Mouse (Mus musculus) hindbrain, postnatal 0 days (tissue): ENCODE data around the gene Trim47. TPM values are rescaled to one million over a fixed set of nuclear protein-coding genes. Genes with fewer than 3 reads are reported as not detected.

ENCODE experiments used
- ATAC-seq: fragments of 200-750 bp; cut with Nextera tagmentation; 2 replicates; pipeline ENCODE4 v1.8.0; 2017; ENCODE audit warnings: mild to moderate bottlenecking, moderate TSS enrichment, moderate library complexity
- DNase-seq: peaks from one replicate; pipeline ENCODE4 v3.0.0-alpha.2; 2015; ENCODE audit warnings: low spot score
- H3K27ac ChIP-seq: fragments of 300-500 bp; sonication (generic); 2 replicates; pipeline ENCODE4 v1.5.1; 2014; ENCODE audit warnings: mild to moderate bottlenecking
- H3K27me3 ChIP-seq: fragments of 300-500 bp; sonication (generic); 2 replicates; pipeline ENCODE4 v1.6.1; 2014; ENCODE audit warnings: low read length, mixed read lengths; ENCODE audit not compliant: insufficient read depth
- H3K36me3 ChIP-seq: fragments of 300-500 bp; sonication (generic); 2 replicates; pipeline ENCODE4 v1.6.1; 2014; ENCODE audit warnings: low read length, mixed read lengths; ENCODE audit not compliant: insufficient read depth
- H3K4me1 ChIP-seq: fragments of 300-500 bp; sonication (generic); 2 replicates; pipeline ENCODE4 v1.6.1; 2014; ENCODE audit warnings: antibody characterized with exemption, low read length, mixed read lengths; ENCODE audit not compliant: insufficient read depth
- H3K4me2 ChIP-seq: fragments of 300-500 bp; sonication (generic); 2 replicates; pipeline ENCODE4 v1.6.1; 2014; ENCODE audit warnings: low read depth, mild to moderate bottlenecking, low read length, moderate library complexity, mixed read lengths
- H3K4me3 ChIP-seq: fragments of 300-500 bp; sonication (generic); 2 replicates; pipeline ENCODE4 v1.5.1; 2014; ENCODE audit warnings: low read length
- H3K9ac ChIP-seq: fragments of 300-500 bp; sonication (generic); replicated peaks from 2 replicates; pipeline ENCODE4 v1.6.1; 2014; ENCODE audit warnings: mild to moderate bottlenecking, low read length, moderate library complexity, mixed read lengths
- H3K9me3 ChIP-seq: fragments of 300-500 bp; sonication (generic); 2 replicates; pipeline ENCODE4 v1.6.1; 2016; ENCODE audit warnings: low read length, mixed read lengths
- CTCF ChIP-seq: IDR thresholded peaks from 2 replicates; pipeline ENCODE4 v1.5.1; 2016; ENCODE audit warnings: antibody characterized with exemption, control low read depth, low read depth
- WGBS: fragments of 180-500 bp; shearing (Covaris S2); extraction: QIAGEN DNeasy Blood & Tissue Kit; methylation state at CpG from one replicate; pipeline ENCODE4 v1.1.7; 2014; 5-methylcytosine and 5-hydroxymethylcytosine counted together
- polyA plus RNA-seq: library from polyadenylated mRNA; unstranded; fragments of >200 nt; fragmentation: Nextera tagmentation; extraction: Ambion mirVana; gene quantifications from 2 replicates; pipeline ENCODE4 v1.2.1, GENCODE M21; 2015
- total RNA-seq: library from RNA; depleted of rRNA; stranded (reverse); fragments of >200 nt; gene quantifications from 2 replicates; pipeline ENCODE4 v1.2.3, GENCODE M21; 2014

Gene Trim47
- total and polyA plus RNA-seq, 2 experiments from 2014 or later = 9.5 to 17.0 TPM

DNA sequence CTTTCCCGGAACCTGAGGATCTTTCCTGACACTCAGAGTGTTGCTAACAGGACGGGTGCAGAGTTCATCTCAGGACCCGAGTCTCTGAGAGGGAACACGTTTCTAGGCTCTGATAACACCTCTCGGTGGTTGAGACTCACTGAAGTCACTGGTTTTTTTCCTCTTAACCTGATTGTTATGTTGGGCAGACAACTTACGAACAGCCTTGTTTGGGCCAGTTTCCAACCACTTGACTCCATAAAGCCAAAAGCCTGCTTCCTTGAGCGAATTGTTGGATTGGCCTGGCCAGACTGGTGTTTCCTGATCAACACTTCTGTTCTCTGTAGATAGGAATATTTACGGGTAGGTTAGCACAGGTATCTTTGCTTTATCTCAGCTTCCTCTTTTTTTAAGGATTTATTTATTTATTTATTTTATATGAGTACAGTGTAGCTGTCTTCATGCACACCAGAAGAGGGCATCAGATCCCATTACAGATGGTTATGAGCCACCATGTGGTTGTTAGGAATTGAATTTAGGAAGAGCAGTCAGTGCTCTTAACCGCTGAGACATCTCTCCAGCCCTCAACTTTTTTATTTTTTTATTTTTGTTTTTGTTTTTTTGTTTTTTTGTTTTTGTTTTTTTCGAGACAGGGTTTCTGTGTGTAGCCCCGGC lies 38.1 kb downstream of the Trim47 start:
- Histone ChIP-seq H3K4me1 (peaks cover 8% of the 10 kb centered on the region; the same call in 1 of the 2 replicates), H3K9ac (no peak overlapping the region), H3K36me3 (no peaks in the 10 kb centered on the region), H3K4me2 (no peak overlapping the region), H3K9me3 (no peaks in the 10 kb centered on the region), H3K27ac (no peak overlapping the region), H3K27me3 (no peaks in the 10 kb centered on the region), H3K4me3 (no peak overlapping the region)
- WGBS = 84% methylated on average over 11 of the region's 11 CpGs
- no peak for DNase-seq
- peak; percentile 31 for TF ChIP-seq CTCF
- no peak for ATAC-seq

DNA sequence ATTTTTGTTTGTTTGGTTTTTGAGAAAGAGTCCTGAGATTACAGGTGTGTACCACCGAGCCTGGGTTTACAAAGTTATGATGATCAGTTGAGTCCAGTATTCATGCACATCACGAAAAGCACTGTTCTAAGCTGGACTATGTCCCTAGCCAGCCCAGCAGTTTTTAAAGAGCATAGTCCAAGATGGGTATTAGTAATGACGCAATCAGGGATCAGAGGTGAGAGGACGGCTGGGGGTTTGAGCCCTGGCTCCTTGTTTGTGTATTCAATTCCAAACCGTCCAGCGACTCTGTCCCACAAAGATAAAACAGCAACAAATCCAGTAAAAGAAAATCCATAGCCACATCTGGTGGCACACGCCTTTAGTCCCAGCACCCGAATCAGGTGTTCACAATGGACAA lies 38.8 kb downstream of the Trim47 start:
- Histone ChIP-seq H3K4me1 (peaks cover 8% of the 10 kb centered on the region; the same call in 1 of the 2 replicates), H3K4me3 (no peak overlapping the region), H3K9ac (no peak overlapping the region), H3K9me3 (no peaks in the 10 kb centered on the region), H3K36me3 (peaks cover 6% of the 10 kb centered on the region), H3K27ac (no peak overlapping the region), H3K27me3 (no peaks in the 10 kb centered on the region), H3K4me2 (no peak overlapping the region)
- 80% methylated on average over 8 of the region's 8 CpGs for WGBS
- TF ChIP-seq CTCF = no peak
- ATAC-seq = no peak
- DNase-seq = no peak

DNA sequence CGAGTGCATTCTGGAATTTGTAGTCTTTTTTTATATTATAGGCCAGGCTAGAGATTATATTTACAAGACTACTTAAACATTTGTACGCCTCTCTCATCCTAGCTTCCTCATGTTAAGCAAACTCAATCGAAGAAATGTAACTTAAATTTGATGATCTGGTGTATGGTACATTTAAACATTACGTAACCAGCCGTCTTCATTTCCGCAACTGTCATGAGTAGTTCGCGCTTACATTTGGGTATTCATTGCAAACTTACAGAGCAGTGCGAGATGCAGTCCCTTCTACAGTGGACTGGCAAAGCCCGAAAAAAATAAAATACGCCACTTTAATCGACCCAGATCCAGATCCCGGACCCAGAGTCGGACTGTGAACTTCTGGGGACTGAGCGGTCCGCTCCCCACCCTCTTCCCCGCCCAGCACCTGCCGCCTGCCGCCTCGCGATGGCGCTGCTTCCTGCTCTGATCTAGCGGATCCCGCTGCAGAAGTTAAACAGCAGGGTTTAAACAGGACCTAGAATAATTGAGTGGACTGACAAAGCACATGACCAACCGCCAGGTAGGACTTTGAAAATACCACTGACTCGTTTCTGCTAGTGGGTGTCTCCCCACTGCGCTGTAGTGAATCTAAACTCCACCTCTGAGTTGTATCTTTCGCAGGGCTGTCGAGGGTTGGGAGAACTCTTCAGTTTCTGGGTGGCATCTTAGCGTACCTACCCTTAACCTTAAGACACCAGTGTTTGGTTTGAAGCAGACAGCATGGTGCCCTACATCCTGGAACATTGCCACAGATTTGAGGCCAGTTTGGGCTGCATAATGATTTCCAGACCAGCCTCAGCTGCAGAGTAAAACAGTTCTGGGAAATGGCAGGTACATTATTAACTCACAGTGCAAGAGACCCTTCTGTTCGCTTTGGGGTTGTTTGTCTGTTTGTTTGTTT lies 39.5 kb downstream of the Trim47 start:
- TF ChIP-seq CTCF = peak; percentile 90
- H3K27ac ChIP-seq = peak overlapping the region; percentile 66; the same call in 1 of the 2 replicates
- peaks cover 8% of the 10 kb centered on the region; the same call in 1 of the 2 replicates for H3K4me1 ChIP-seq
- H3K27me3 ChIP-seq = no peaks in the 10 kb centered on the region
- ATAC-seq = peak; percentile 58
- DNase-seq = peak; percentile 90
- H3K36me3 ChIP-seq = peaks cover 8% of the 10 kb centered on the region
- H3K4me2 ChIP-seq = peak overlapping the region; percentile 62
- peak overlapping the region; percentile 28 for H3K9ac ChIP-seq
- peak overlapping the region; percentile 51 for H3K4me3 ChIP-seq
- H3K9me3 ChIP-seq = no peaks in the 10 kb centered on the region
- WGBS = 4% methylated on average over 31 of the region's 31 CpGs

DNA sequence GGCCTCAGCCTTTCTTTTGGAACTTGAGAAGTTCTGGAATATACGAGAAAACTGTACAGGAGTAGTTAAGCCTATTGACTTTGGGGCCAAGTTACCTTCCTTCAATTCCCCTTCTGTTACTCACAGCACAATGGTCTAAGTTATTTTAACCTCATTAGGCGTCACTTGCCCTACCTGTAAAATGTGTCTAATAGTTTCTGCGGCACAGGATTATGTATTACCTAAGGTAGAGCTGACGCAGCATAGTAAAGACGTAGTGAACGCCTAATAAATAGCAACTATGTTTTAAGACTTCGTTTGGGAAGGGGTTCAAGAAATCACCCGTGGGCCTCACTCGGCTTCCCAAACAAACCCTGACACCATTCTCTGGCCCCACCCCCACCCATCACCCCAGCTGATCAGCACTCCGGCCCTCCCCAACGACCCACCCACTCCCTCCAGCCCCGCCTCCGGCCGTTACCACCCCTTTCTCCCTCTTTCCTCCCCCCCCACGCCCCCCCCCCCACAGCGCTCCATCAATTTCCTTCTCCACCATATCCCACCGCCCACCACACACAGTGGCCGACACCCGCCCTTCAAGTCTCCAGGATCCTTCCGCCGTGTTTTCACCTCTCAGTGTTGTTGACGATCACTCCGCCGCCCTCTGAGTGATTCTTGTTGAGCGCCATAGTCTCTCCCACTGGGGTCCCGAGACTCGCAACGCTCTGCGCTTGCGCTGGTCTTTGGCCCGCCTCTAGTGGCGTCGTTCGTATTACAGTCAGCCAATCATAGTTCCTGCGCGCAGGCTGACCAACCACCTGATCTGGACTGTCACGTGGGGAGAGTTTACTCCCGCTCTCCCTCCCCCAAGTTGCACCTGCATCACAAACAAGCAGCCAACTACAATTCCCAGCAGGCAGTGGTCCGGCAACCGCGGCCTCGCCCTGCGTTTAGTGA lies 40.5 kb downstream of the Trim47 start, which contains the start of gene Wbp2:
Wbp2 (minus strand) TSS at position 738 of the 936 bp plus-strand sequence.
- DNase-seq = peak; percentile 99
- H3K4me2 ChIP-seq = peak within 1 kb of the TSS; percentile 71

DNA sequence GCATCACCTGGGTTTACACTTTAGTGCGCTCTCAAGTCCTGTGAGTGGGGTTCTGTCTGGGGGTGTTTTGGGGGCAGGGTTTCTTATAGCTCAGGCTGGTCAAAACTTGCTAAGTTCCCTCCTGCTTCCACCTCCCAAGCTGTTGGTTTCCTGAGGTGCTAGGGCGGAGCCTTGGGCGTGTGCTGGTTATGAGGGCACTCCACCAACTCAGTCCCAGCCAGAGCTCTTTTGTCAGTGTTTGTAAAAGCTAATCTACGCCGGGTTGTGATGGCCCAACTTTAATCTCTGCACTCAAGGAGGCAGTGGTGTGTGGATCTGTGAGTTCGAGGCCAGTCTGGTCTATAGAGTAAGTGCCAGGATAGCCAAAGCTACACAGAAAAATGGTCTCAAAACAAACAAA lies 42.8 kb downstream of the Trim47 start:
- DNase-seq (no peak), ATAC-seq (no peak)
- Histone ChIP-seq H3K9ac (no peak overlapping the region), H3K36me3 (peaks cover 34% of the 10 kb centered on the region), H3K4me3 (no peak overlapping the region), H3K27me3 (no peaks in the 10 kb centered on the region), H3K4me2 (no peak overlapping the region), H3K4me1 (peaks cover 8% of the 10 kb centered on the region; the same call in 1 of the 2 replicates), H3K9me3 (no peaks in the 10 kb centered on the region), H3K27ac (no peak overlapping the region)
- WGBS = 92% methylated on average over 6 of the region's 6 CpGs
- no peak for TF ChIP-seq CTCF

More for the DNA sequence above, 40.5 kb downstream of the Trim47 start, which contains the start of gene Wbp2:
- peak within 1 kb of the TSS; percentile 66 for H3K27ac ChIP-seq
- peaks cover 16% of the 10 kb centered on the region for H3K36me3 ChIP-seq
- H3K27me3 ChIP-seq = no peaks in the 10 kb centered on the region
- no peaks in the 10 kb centered on the region for H3K9me3 ChIP-seq
- peak; percentile 60 for TF ChIP-seq CTCF
- peak; percentile 98 for ATAC-seq
- H3K9ac ChIP-seq = peak within 1 kb of the TSS; percentile 42
- H3K4me1 ChIP-seq = peaks cover 8% of the 10 kb centered on the region; the same call in 1 of the 2 replicates
- H3K4me3 ChIP-seq = peak within 1 kb of the TSS; percentile 51
- 3% methylated on average over 40 of the region's 43 CpGs for WGBS
